Mouse (Mus musculus) ES-E14 (cell line): Measurements from ENCODE around the gene Sod1. TPM values are rescaled to one million over a fixed set of nuclear protein-coding genes. Genes with fewer than 3 reads are reported as not detected.

Source experiments
- DNase-seq: peaks from one replicate; pipeline ENCODE4 v3.0.0-alpha.2; 2013; ENCODE audit warnings: low read depth, low spot score
- H3K27ac ChIP-seq: 2 replicates; pipeline ENCODE4 v1.5.1; 2012; ENCODE audit warnings: low read depth, mild to moderate bottlenecking, low read length, moderate library complexity, mixed read lengths; ENCODE audit not compliant: poor library complexity, insufficient read depth, severe bottlenecking
- H3K36me3 ChIP-seq: 2 replicates; pipeline ENCODE4 v1.6.1; 2012; ENCODE audit warnings: mild to moderate bottlenecking, low read length, moderate library complexity, mixed read lengths; ENCODE audit not compliant: control insufficient read depth, poor library complexity, insufficient read depth, severe bottlenecking
- H3K4me1 ChIP-seq, 2 experiments: fragments of 150-350 bp in 1 of 2; sonication (generic) in 1 of 2; 2 replicates each; pipeline ENCODE4 v1.6.1; 2012; ENCODE audit warnings: low read length in 2 of 2, mild to moderate bottlenecking in 1 of 2, mixed read lengths in 1 of 2; ENCODE audit not compliant: control insufficient read depth in 2 of 2, insufficient read depth in 2 of 2, poor library complexity in 1 of 2
- H3K4me3 ChIP-seq, 2 experiments: fragments of 150-350 bp in 1 of 2; sonication (generic) in 1 of 2; 2 replicates each; pipeline ENCODE4 v1.5.1; 2012; ENCODE audit warnings: low read length in 2 of 2, low read depth in 1 of 2, mild to moderate bottlenecking in 1 of 2, mixed read lengths in 1 of 2; ENCODE audit not compliant: insufficient read depth in 1 of 2, poor library complexity in 1 of 2, severe bottlenecking in 1 of 2
- H3K9ac ChIP-seq: 2 replicates; pipeline ENCODE4 v1.6.1; 2012; ENCODE audit warnings: low read depth, mild to moderate bottlenecking, low read length, mixed read lengths; ENCODE audit not compliant: poor library complexity, insufficient read depth, severe bottlenecking
- H3K9me3 ChIP-seq: fragments of 150-350 bp; sonication (generic); 2 replicates; pipeline ENCODE4 v1.6.1; 2012; ENCODE audit warnings: low read depth, mild to moderate bottlenecking, low read length; ENCODE audit not compliant: control insufficient read depth, insufficient read depth
- CHD2 ChIP-seq: IDR thresholded peaks from 2 replicates; pipeline ENCODE4 v1.6.1; 2014; ENCODE audit warnings: mild to moderate bottlenecking, low read depth, low read length, inconsistent platforms
- HCFC1 ChIP-seq: IDR thresholded peaks from 2 replicates; pipeline ENCODE4 v1.6.1; 2012; ENCODE audit warnings: low read length, inconsistent platforms, borderline replicate concordance; ENCODE audit not compliant: insufficient read depth
- MAFK ChIP-seq: IDR thresholded peaks from 2 replicates; pipeline ENCODE4 v1.6.1; 2014; ENCODE audit warnings: mild to moderate bottlenecking, low read depth, low read length, inconsistent platforms; ENCODE audit not compliant: insufficient read depth
- ZC3H11A ChIP-seq: IDR thresholded peaks from 2 replicates; pipeline ENCODE4 v1.6.1; 2012; ENCODE audit warnings: low read depth, mild to moderate bottlenecking, inconsistent platforms, low read length, borderline replicate concordance
- ZNF384 ChIP-seq: IDR thresholded peaks from 2 replicates; pipeline ENCODE4 v1.6.1; 2012; ENCODE audit warnings: low read depth, low read length, inconsistent platforms
- in situ Hi-C, 2 experiments: fragments of 600-800 bp; cut with MboI; formaldehyde crosslinking; loops; one replicate each; pipeline ENCODE4 v1.15.1; 2025; ENCODE audit warnings: low sequenced_read_pairs in 2 of 2, inconsistent platforms in 1 of 2; ENCODE audit not compliant: unreplicated experiment in 2 of 2
- total RNA-seq: library from RNA; depleted of rRNA; stranded (reverse); fragments of 300-350 nt; gene quantifications from 2 replicates; pipeline ENCODE4 v1.2.3, GENCODE M21; 2012

Sod1 gene
- total RNA-seq, 1 experiment: 1,081 TPM

DNA sequence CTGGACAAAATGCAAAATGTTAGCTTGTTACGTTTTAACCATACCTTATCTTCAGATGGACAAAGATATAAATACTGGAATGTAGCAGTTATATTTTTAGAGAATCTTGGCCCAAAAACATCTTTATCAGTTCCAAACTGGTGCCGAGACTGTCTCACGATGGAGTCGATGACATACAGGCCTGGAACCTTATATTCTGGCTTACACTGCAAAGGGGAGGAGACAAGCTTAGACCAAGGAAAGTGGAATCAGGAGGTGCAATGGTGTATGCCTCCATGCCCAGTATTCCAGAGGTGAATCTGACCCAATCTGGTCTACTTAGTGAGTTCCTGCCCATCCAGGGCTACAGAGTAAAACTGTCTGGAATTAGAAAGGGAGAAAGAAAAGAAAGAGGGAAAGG is 39.5 kb downstream of the Sod1 start:
- no peak overlapping the region for H3K27ac ChIP-seq
- H3K4me1 ChIP-seq: no peaks in the 10 kb centered on the region; a peak in 1 of 4 replicates
- TF ChIP-seq MAFK (no peak), HCFC1 (no peak), ZC3H11A (no peak), ZNF384 (no peak), CHD2 (no peak)
- H3K36me3 ChIP-seq: peaks cover 33% of the 10 kb centered on the region
- no peak overlapping the region for H3K4me3 ChIP-seq
- in situ Hi-C loops: no loop called here
- H3K9ac ChIP-seq: no peak overlapping the region
- no peak for DNase-seq
- H3K9me3 ChIP-seq: no peaks in the 10 kb centered on the region

DNA sequence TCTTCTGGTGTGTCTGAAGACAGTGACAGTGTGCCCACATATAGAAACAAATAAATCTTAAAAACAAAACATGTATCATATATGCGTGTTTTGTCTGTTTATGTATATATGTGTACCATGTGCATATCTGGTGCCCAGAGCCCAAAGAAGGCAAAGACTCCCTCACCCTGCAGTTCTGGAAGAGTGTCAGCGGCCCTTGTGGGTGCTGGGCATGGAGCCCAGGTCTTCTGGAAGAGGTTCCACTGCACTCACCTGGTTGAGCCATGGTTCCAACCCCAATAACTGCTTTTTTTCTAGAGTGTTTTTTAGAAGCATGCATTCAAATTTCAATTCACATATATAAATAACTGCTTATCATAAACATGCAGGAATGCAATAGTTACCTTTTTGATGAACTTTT is 41.2 kb downstream of the Sod1 start:
- Histone ChIP-seq H3K27ac (no peak overlapping the region), H3K36me3 (peaks cover 28% of the 10 kb centered on the region), H3K4me1 (peaks cover 0 to 2% of the 10 kb centered on the region in 2 experiments; a peak in 2 of 4 replicates), H3K9ac (no peak overlapping the region), H3K4me3 (no peak overlapping the region), H3K9me3 (no peaks in the 10 kb centered on the region)
- DNase-seq: no peak
- TF ChIP-seq MAFK: no peak
- TF ChIP-seq ZC3H11A: no peak
- no peak for TF ChIP-seq CHD2
- TF ChIP-seq ZNF384: no peak
- TF ChIP-seq HCFC1: no peak
- in situ Hi-C loops: no loop called here

DNA sequence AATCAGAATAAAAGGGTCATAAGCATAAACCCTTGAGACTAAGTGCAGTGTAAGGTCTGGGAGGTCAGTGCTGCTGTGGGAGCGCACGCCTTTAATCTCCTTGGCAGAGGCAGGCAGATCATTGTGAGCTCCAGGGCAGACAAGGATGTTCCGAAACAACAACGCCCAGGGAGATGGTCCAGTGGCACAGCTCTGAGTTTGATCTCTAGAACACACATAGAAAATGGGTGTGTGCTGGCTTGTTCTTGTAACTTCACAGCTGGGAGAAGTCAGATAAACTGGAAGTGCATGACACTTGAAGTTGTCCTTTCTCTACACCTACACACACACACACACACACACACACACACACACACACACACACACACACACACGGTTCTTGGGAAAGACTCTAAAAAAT is 43.5 kb downstream of the Sod1 start:
- Histone ChIP-seq H3K4me1 (peaks cover 0 to 3% of the 10 kb centered on the region in 2 experiments; a peak in 2 of 4 replicates), H3K4me3 (no peak overlapping the region), H3K9ac (no peak overlapping the region), H3K9me3 (no peaks in the 10 kb centered on the region), H3K36me3 (peaks cover 14% of the 10 kb centered on the region), H3K27ac (no peak overlapping the region)
- TF ChIP-seq ZC3H11A (no peak), HCFC1 (no peak), ZNF384 (no peak), MAFK (no peak), CHD2 (no peak)
- in situ Hi-C loops: no loop called here
- no peak for DNase-seq

DNA sequence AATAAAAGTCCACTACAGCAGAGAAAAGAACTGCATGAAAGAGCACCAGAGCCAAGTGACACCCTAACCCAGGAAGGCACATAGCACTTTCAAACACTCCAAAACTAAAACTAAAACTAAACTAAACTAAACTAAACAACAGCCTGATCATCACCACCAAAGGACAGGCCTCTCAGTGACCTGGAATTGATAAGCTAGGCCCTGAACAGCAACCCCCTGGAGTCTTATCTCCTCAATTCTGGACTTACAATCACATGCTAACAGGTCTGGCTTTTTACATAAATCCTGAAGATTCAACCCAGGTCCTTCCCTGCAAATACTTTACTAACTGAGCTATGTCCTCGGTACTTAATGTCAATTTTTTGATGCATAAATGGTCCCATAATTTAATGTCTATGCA is 44.6 kb downstream of the Sod1 start:
- Histone ChIP-seq H3K4me3 (no peak overlapping the region), H3K9ac (no peak overlapping the region), H3K9me3 (no peaks in the 10 kb centered on the region), H3K4me1 (peaks cover 2 to 4% of the 10 kb centered on the region in 2 experiments; a peak in 2 of 4 replicates), H3K36me3 (peaks cover 9% of the 10 kb centered on the region), H3K27ac (no peak overlapping the region)
- no peak for DNase-seq
- no peak for TF ChIP-seq MAFK
- TF ChIP-seq ZNF384: no peak
- no peak for TF ChIP-seq ZC3H11A
- no peak for TF ChIP-seq HCFC1
- no peak for TF ChIP-seq CHD2
- in situ Hi-C loops: no loop called here

DNA sequence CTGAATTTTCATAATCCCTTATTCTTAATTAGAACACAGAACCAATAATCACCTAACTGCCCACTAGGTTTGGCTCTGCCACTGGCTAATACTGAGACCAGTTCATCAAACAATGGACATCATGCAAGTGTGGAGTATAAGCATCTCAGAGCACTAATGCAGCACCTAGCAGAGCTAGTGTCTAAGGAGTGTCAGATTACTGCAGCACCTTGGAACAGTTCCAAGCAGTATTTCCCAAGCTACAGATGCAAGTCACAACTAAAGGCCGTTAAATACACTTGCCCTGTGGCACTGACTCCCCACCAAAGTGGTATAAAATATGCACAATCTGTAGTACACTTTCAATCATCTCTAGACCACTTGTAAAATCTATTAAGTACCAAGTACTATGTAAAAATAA is 46.0 kb downstream of the Sod1 start:
- no peak overlapping the region for H3K27ac ChIP-seq
- no peak for DNase-seq

More for the DNA sequence above, 46.0 kb downstream of the Sod1 start:
- Histone ChIP-seq H3K9me3 (no peaks in the 10 kb centered on the region), H3K4me3 (no peak overlapping the region), H3K36me3 (peaks cover 5% of the 10 kb centered on the region), H3K9ac (no peak overlapping the region), H3K4me1 (peaks cover 2 to 4% of the 10 kb centered on the region in 2 experiments; a peak in 2 of 4 replicates)
- in situ Hi-C loops: no loop called here
- TF ChIP-seq ZNF384: no peak
- TF ChIP-seq ZC3H11A: no peak
- TF ChIP-seq MAFK: no peak
- no peak for TF ChIP-seq HCFC1
- TF ChIP-seq CHD2: no peak
